Mouse (Mus musculus): ENCODE results near the gene Olfr1079. TPM values are rescaled to one million over a fixed set of nuclear protein-coding genes. Genes with fewer than 3 reads are reported as not detected.
"Not testable (repeated sequence)": the region's sequence is repeated elsewhere in the genome, so short reads cannot be mapped to it uniquely, and the experiment has no call there.

Gene Olfr1079
- total RNA-seq (2021), result not detected

- no peak for DNase-seq
Measured at GRCm38 (mm10) chr2:86542380-86542779, at the start of gene Olfr1079. Gene Olfr1079, minus strand, starts transcription at chr2:86542480.

GRCm38 (mm10) chr2:86558135-86558534 lies 15.9 kb upstream of the Olfr1079 start, which contains the start of gene Olfr1080:
Gene Olfr1080, minus strand, starts transcription at chr2:86558235.
- not testable (repeated sequence) for DNase-seq

- DNase-seq, result no peak
Measured at GRCm38 (mm10) chr2:86530991-86531390, 11.3 kb downstream of the Olfr1079 start.

GRCm38 (mm10) chr2:86508161-86508560 lies 34.1 kb downstream of the Olfr1079 start, which contains the start of gene Olfr1076:
Gene Olfr1076, plus strand, starts transcription at chr2:86508461.
- DNase-seq, result no peak

GRCm38 (mm10) chr2:86487286-86487685 lies 55.0 kb downstream of the Olfr1079 start, which contains the start of gene Olfr228:
Gene Olfr228, minus strand, starts transcription at chr2:86487386.
- DNase-seq, result no peak

Other genes starting within 250 kb of the Olfr1079 start
- not detected for gene Olfr1053, start 227.2 kb downstream of the Olfr1079 start, total RNA-seq (2021)
- gene Olfr1054, start 207.0 kb downstream of the Olfr1079 start, total RNA-seq (2021), result not detected
- gene Olfr1055, start 192.2 kb downstream of the Olfr1079 start, total RNA-seq (2021), result not detected
- not detected for gene Olfr1056, start 180.0 kb downstream of the Olfr1079 start, total RNA-seq (2021)
- not detected for gene Olfr1057, start 164.1 kb downstream of the Olfr1079 start, total RNA-seq (2021)
- gene Olfr1058, start 153.9 kb downstream of the Olfr1079 start, total RNA-seq (2021), result not detected
- not detected for gene Olfr1061, start 128.4 kb downstream of the Olfr1079 start, total RNA-seq (2021)
- gene Olfr1062, start 115.7 kb downstream of the Olfr1079 start, total RNA-seq (2021), result not detected
- not detected for gene Olfr1065, start 91.9 kb downstream of the Olfr1079 start, total RNA-seq (2021)
- not detected for gene Olfr1066, start 86.2 kb downstream of the Olfr1079 start, total RNA-seq (2021)
- gene Olfr228, start 55.1 kb downstream of the Olfr1079 start, total RNA-seq (2021), result not detected
- gene Olfr1076, start 34.0 kb downstream of the Olfr1079 start, total RNA-seq (2021), result not detected
- not detected for gene Olfr1080, start 15.8 kb upstream of the Olfr1079 start, total RNA-seq (2021)
- gene Olfr1082, start 56.5 kb upstream of the Olfr1079 start, total RNA-seq (2021), result not detected
- gene Olfr1084, start 97.2 kb upstream of the Olfr1079 start, total RNA-seq (2021), result not detected
- not detected for gene Olfr1085, start 119.5 kb upstream of the Olfr1079 start, total RNA-seq (2021)
- not detected for gene Olfr1086, start 137.6 kb upstream of the Olfr1079 start, total RNA-seq (2021)
- not detected for gene Olfr1087, start 155.9 kb upstream of the Olfr1079 start, total RNA-seq (2021)
- not detected for gene Olfr1089, start 191.2 kb upstream of the Olfr1079 start, total RNA-seq (2021)
- not detected for gene Olfr1090, start 216.5 kb upstream of the Olfr1079 start, total RNA-seq (2021)
- gene Olfr1093, start 240.0 kb upstream of the Olfr1079 start, total RNA-seq (2021), result not detected

All from heart, postnatal 4 days (tissue).